Mouse (Mus musculus) Patski (cell line): ENCODE measurements around the gene Ddx1. TPM values are rescaled to one million over a fixed set of nuclear protein-coding genes. Genes with fewer than 3 reads are reported as not detected.
"Not testable (repeated sequence)": the region's sequence is repeated elsewhere in the genome, so short reads cannot be mapped to it uniquely, and the experiment has no call there.

Source experiments
- ATAC-seq: fragments of 100-300 bp; one replicate; pipeline ENCODE4 v1.8.0; 2021
- CTCF ChIA-PET: fragments of 350-600 bp; sonication (Branson Sonifier 250); formaldehyde crosslinking; loops from one replicate; lab custom pipeline; 2022; ENCODE audit warnings: inconsistent platforms; lab: Charles Lee
- POLR2A ChIA-PET: fragments of 350-600 bp; sonication (Branson Sonifier 250); formaldehyde crosslinking; loops from one replicate; lab custom pipeline; 2022; ENCODE audit warnings: antibody characterized with exemption, inconsistent platforms; lab: Charles Lee
- DNase-seq: peaks from one replicate; pipeline ENCODE4 v3.0.0-alpha.2; 2011; ENCODE audit warnings: low read depth, low spot score
- H3K27me3 ChIP-seq: fragments of 371-371 bp; one replicate; pipeline ENCODE4 v1.5.1; 2021
- CTCF ChIP-seq: fragments of 100-300 bp; IDR thresholded peaks from one replicate; pipeline ENCODE4 v1.5.1; 2021
- in situ Hi-C: fragments of 300-500 bp; cut with MboI; formaldehyde crosslinking; loops from 3 replicates; pipeline ENCODE4 v1.11.1; 2018; ENCODE audit warnings: low pct_unique_long_range_greater_than_20kb, mixed read lengths
- polyA plus RNA-seq: library from polyadenylated mRNA; unstranded; gene quantifications from one replicate; pipeline ENCODE4 v1.2.3, GENCODE M21; 2021

The Ddx1 gene
- polyA plus RNA-seq, 1 experiment from 2014 or later: 165 TPM

GRCm38 (mm10) chr12:13184873-13185361, 64.1 kb downstream of the Ddx1 start:
- POLR2A ChIA-PET: no interaction called here
- CTCF ChIA-PET: interaction anchor here (1.4 kb wide), 1 partner anchor 10 kb away, joined by 5 read pairs; no protein-coding TSS in a partner anchor
- TF ChIP-seq CTCF: no peak
- no peak for ATAC-seq
- in situ Hi-C loops: no loop called here
- H3K27me3 ChIP-seq: no peaks in the 10 kb centered on the region
- DNase-seq: no peak

- DNase-seq, POLR2A ChIA-PET, in situ Hi-C loops, H3K27me3 ChIP-seq, ATAC-seq: not testable (repeated sequence)
- CTCF ChIA-PET: interaction anchor here (1.4 kb wide), 1 partner anchor 10 kb away, joined by 5 read pairs; no protein-coding TSS in a partner anchor
These were observed 64.9 kb downstream of the Ddx1 start for GRCm38 (mm10) chr12:13184136-13184535.

GRCm38 (mm10) chr12:13182220-13182619, 66.8 kb downstream of the Ddx1 start:
- no peaks in the 10 kb centered on the region for H3K27me3 ChIP-seq
- no peak for TF ChIP-seq CTCF
- in situ Hi-C loops: no loop called here
- CTCF ChIA-PET: interaction anchor here (0.7 kb wide), 1 partner anchor 9 kb away, joined by 3 read pairs; no protein-coding TSS in a partner anchor
- POLR2A ChIA-PET: no interaction called here
- no peak for DNase-seq
- no peak for ATAC-seq

- POLR2A ChIA-PET: no interaction called here
- H3K27me3 ChIP-seq: no peaks in the 10 kb centered on the region
- ATAC-seq: no peak
- CTCF ChIA-PET: no interaction called here
- in situ Hi-C loops: no loop called here
- DNase-seq: no peak
- no peak for TF ChIP-seq CTCF
These were observed 67.3 kb downstream of the Ddx1 start for GRCm38 (mm10) chr12:13181721-13182120.

GRCm38 (mm10) chr12:13180715-13181335, 68.2 kb downstream of the Ddx1 start:
- no peak for ATAC-seq
- in situ Hi-C loops: no loop called here
- H3K27me3 ChIP-seq: no peaks in the 10 kb centered on the region
- ChIA-PET CTCF (interaction anchor here (0.9 kb wide), 1 partner anchor 26 kb away, joined by 4 read pairs; no protein-coding TSS in a partner anchor), POLR2A (no interaction called here)
- no peak for TF ChIP-seq CTCF
- no peak for DNase-seq

- no peak for DNase-seq
- no peaks in the 10 kb centered on the region for H3K27me3 ChIP-seq
- POLR2A ChIA-PET: interaction anchor here (1.0 kb wide), 1 partner anchor 10 kb away, joined by 4 read pairs; no protein-coding TSS in a partner anchor
- in situ Hi-C loops: no loop called here
- no peak for ATAC-seq
- CTCF ChIA-PET: interaction anchor here (0.9 kb wide), 1 partner anchor 27 kb away, joined by 4 read pairs; no protein-coding TSS in a partner anchor
- no peak for TF ChIP-seq CTCF
These were observed 68.7 kb downstream of the Ddx1 start for GRCm38 (mm10) chr12:13180332-13180714.

GRCm38 (mm10) chr12:13177606-13178005, 71.4 kb downstream of the Ddx1 start:
- ATAC-seq (no peak), DNase-seq (no peak)
- H3K27me3 ChIP-seq: no peaks in the 10 kb centered on the region
- CTCF ChIA-PET: no interaction called here
- TF ChIP-seq CTCF: no peak
- POLR2A ChIA-PET: no interaction called here
- in situ Hi-C loops: no loop called here

GRCm38 (mm10) chr12:13176927-13177326, 72.1 kb downstream of the Ddx1 start:
- peak; percentile 40 for ATAC-seq
- in situ Hi-C loops: no loop called here
- POLR2A ChIA-PET: interaction anchor here (0.6 kb wide), 1 partner anchor 28 kb away, joined by 3 read pairs; no protein-coding TSS in a partner anchor
- H3K27me3 ChIP-seq: no peaks in the 10 kb centered on the region
- no peak for TF ChIP-seq CTCF
- CTCF ChIA-PET: no interaction called here
- DNase-seq: no peak

GRCm38 (mm10) chr12:13176136-13176535, 72.9 kb downstream of the Ddx1 start:
- peak; percentile 28 for ATAC-seq
- ChIA-PET CTCF (no interaction called here), POLR2A (no interaction called here)
- TF ChIP-seq CTCF: no peak
- H3K27me3 ChIP-seq: no peaks in the 10 kb centered on the region
- in situ Hi-C loops: no loop called here
- no peak for DNase-seq

GRCm38 (mm10) chr12:13174022-13174421, 75.0 kb downstream of the Ddx1 start:
- ChIA-PET CTCF (interaction anchor here (0.7 to 1.5 kb wide), 3 partner anchors 8 to 12 kb away, joined by 3 read pairs; no protein-coding TSS in a partner anchor), POLR2A (interaction anchor here (0.5 kb wide), 1 partner anchor 58 kb away, joined by 4 read pairs; no protein-coding TSS in a partner anchor)
- in situ Hi-C loops: no loop called here
- DNase-seq (no peak), ATAC-seq (no peak)
- H3K27me3 ChIP-seq: no peaks in the 10 kb centered on the region
- no peak for TF ChIP-seq CTCF

- POLR2A ChIA-PET: no interaction called here
These were observed 80.9 kb downstream of the Ddx1 start for GRCm38 (mm10) chr12:13168073-13168472.

More at GRCm38 (mm10) chr12:13168073-13168472, 80.9 kb downstream of the Ddx1 start:
- CTCF ChIA-PET: no interaction called here
- in situ Hi-C loops: no loop called here
- TF ChIP-seq CTCF: no peak
- H3K27me3 ChIP-seq: no peaks in the 10 kb centered on the region
- ATAC-seq (no peak), DNase-seq (no peak)
